Mouse (Mus musculus) telencephalon, adult 2 months (tissue): Measurements from ENCODE around the gene Nlrc3.

ENCODE experiments used
- DNase-seq: peaks from one replicate; pipeline ENCODE4 v3.0.0-alpha.2; 2011; ENCODE audit warnings: low read depth, low spot score

Nlrc3 gene

GRCm38 (mm10) chr16:3929151-3929550, 47.3 kb downstream of the Nlrc3 start:
- peak; percentile 17 for DNase-seq

DNA sequence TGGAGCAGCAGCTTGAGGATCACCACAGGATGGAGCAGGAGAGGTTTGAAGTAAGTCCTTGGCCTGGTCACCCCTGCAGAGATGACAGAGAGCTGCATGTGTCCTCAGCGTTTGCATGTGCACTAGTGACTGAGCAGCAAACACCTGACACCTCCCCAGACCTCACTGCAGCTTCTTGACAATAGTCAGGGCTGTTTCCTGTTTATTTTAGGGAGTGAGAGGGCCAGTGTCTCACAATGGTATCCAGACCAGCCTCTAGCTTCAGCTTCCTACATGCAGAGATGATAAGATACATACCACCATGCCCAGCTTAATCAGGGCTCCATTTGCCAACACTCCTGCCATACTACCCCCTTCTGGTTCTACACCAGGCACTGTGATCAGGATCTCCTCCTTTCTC, 47.9 kb downstream of the Nlrc3 start:
- no peak for DNase-seq

DNA sequence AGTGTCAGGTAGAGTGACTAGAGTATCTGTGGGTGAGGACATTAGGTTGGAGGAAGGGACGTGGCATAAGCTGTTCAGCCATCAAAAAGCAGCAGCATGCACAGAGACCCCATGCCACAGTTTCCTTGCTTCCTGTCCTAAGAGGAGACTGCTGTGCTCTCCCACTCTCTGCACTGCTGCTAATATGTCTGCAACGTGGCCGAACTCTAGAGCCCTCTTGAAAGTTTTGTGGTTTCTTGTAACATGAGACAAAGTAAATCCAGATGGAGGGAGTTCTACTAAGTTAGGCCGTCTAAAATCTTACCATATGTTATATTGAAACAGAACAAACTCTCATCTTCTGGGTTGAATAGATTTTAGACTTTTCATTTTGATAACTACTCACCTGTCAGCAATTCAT, 52.5 kb downstream of the Nlrc3 start:
- DNase-seq, result no peak

DNA sequence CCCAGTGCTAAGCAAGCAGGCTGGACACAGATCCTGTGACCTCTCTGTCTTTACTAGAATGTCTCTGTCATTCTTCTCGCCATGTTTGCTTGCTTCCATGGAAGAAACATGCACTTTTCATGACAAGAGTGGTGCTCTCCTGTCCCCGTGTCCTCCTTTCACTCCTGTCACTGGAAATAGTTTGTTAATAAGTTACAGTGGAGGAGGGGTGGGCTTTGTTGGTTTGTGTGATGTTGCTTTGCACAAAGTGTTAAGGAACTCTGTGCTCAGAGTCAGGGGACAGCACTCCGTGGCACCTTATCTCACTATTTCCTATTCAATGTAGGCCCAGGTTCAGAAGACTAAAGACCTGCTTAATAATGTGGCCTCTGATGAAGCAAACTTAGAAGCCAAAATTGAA, 52.9 kb downstream of the Nlrc3 start:
- DNase-seq, result no peak

DNA sequence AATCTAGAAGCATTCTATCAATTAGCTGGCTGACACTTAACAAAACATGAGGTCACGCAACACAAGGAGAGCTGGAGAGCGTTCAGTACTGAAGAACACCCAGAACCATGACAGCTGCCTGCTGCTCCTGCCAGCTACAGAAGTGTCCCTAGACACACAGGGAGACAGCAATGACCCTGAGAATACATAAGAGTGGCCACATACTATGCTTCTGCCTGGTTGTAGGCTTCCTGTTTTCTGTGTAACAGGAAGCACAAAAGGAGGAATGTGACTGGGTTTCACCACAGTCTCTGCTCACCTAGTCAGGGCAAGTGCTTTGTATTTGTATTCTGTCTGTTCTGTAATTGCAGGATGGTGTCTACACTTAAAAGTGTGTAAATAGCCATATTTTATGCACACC, 55.7 kb downstream of the Nlrc3 start:
- no peak for DNase-seq

- DNase-seq, result no peak
These were observed 67.3 kb downstream of the Nlrc3 start for GRCm38 (mm10) chr16:3909118-3909517.

- DNase-seq, result peak; percentile 94
These were observed 67.8 kb downstream of the Nlrc3 start, which contains the start of the genes 1700037C18Rik and Cluap1 for GRCm38 (mm10) chr16:3908537-3909111. TSS of gene 1700037C18Rik (minus strand) at chr16:3908689. TSS of gene Cluap1 (plus strand) at chr16:3908801.

DNA sequence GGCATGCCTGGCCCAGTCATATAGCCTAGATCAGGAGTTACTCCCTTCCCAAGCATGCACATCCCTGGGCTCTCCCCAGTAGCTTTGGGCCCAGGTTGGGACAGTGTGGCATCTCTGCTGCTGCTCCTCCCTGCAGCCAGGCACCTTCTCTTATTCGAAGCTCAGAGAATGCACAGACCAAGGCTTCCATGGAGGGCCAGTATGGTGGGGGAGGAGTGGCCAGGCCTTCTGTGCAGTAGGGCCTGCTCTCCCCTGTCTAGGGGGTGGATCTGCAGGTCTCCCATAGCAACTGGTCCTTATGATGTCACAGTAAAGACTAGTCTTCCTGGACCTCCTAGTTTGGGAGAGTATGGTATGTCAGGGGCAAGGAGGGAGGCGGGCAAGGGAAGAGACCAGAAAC, 69.0 kb downstream of the Nlrc3 start:
- no peak for DNase-seq

DNA sequence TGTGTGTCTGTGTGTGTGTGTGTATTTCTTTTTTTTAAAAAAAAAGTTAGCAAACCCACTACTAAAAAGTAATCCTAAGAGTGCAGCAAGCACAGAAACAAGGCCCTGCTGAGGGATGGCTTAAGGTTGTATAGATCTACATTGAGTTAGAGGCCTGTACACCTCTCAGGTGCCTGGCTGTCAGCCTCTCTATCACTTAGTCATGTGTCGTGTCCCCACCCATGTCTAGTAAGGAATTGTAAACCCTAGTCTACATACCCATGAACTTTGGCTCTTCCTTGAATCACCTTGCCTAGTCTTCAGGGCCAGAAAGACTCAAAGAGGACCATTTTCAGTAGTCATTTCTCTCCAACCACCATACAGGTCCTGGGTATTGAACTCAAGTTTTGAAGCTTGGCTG, 79.9 kb downstream of the Nlrc3 start:
- no peak for DNase-seq

DNA sequence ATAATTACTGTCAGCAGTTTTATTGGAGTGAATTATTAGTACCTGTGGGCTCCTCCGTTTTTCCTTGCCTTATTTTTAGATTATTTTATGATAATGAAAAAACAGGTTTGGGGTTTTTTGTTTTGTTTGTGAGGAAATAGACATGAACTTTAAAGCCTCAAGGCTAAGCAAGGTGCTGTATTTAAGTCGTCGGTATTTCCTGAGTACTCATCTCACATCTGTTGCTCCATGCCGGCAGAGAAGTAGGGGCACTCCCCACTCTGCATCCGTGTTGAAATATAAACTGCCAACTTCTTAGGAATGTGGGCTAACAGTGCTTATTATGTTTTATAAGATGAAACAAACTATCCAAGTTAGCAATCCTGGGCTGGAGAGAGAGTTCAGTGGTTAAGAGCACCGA, 80.4 kb downstream of the Nlrc3 start:
- DNase-seq, result no peak

DNA sequence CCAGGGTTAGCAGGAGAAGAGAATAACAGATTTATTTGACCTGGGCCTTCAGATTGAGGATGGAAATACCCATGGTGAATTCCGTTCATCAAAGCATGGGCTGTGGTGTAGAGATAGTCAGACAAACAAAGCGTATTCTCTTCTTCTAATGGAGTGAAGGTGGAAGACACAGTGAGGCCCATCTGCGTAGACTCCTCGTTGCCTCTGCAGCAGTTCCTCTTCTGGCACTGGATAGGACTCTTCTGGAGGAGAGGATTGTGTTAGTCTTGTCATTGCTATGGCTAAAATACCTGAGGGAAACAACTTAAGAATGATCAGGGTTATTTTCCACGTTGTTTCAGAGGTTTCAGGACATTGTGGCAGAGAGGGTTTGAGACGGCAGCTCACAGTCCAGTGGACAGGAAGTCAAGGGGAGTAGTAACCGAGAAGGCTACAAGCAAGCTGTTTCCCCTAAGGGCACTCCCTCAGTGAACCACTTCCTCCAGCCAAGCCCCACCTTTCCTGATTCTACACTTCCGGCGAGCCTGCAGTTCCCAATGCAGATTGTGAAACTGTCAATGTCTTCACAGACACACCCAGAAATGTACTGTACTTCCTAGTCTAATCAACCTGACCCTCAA, 81.1 kb downstream of the Nlrc3 start:
- no peak for DNase-seq
